Mouse (Mus musculus) gastrocnemius, adult 2 months (tissue): ENCODE results near the gene Fhod1. TPM values are rescaled to one million over a fixed set of nuclear protein-coding genes. Genes with fewer than 3 reads are reported as not detected.

Source experiments
- DNase-seq: peaks from one replicate; pipeline ENCODE4 v3.0.0; 2022
- H3K27ac ChIP-seq: fragments of 200-600 bp; 2 replicates; pipeline ENCODE4 v1.8.1; 2022; ENCODE audit warnings: mild to moderate bottlenecking
- H3K4me3 ChIP-seq: fragments of 200-600 bp; 2 replicates; pipeline ENCODE4 v1.8.1; 2022; ENCODE audit warnings: mild to moderate bottlenecking, moderate library complexity
- CTCF ChIP-seq: fragments of 200-600 bp; IDR thresholded peaks from 2 replicates; pipeline ENCODE4 v1.8.1; 2022; ENCODE audit warnings: antibody characterized with exemption, mild to moderate bottlenecking, moderate library complexity
- intact Hi-C: fragments of 180-260 bp; cut with DNase I; formaldehyde crosslinking; loops from one replicate; pipeline ENCODE4 v1.15.1; 2025
- microRNA-seq: library from miRNA; unstranded; fragments of <30 nt; microRNA quantifications from one replicate; pipeline ENCODE4 v1.2.0, GENCODE M21; 2021
- total RNA-seq, 2 experiments: library from RNA; stranded (reverse); gene quantifications; 2 replicates each; pipeline ENCODE4 v1.2.3; 2021

The Fhod1 gene
- total RNA-seq, 2 experiments from 2014 or later = 17.5 to 23.4 TPM

GRCm38 (mm10) chr8:105288231-105288630 is 59.5 kb downstream of the Fhod1 start:
- DNase-seq = peak; percentile 9
- Histone ChIP-seq H3K27ac (no peak overlapping the region), H3K4me3 (no peak overlapping the region)
- no peak for TF ChIP-seq CTCF
- intact Hi-C loops = no loop called here

- Histone ChIP-seq H3K27ac (no peak overlapping the region), H3K4me3 (no peak overlapping the region)
- no peak for DNase-seq
- no peak for TF ChIP-seq CTCF
- intact Hi-C loops = no loop called here
These were observed 60.8 kb downstream of the Fhod1 start for GRCm38 (mm10) chr8:105286907-105287306.

- Histone ChIP-seq H3K27ac (no peak overlapping the region), H3K4me3 (no peak overlapping the region)
- no peak for TF ChIP-seq CTCF
- DNase-seq = peak; percentile 22
- intact Hi-C loops = no loop called here
These were observed 62.2 kb downstream of the Fhod1 start for GRCm38 (mm10) chr8:105285514-105285913.

- peak; percentile 76 for TF ChIP-seq CTCF
- intact Hi-C loops = no loop called here
- peak; percentile 84 for DNase-seq
- Histone ChIP-seq H3K4me3 (peak overlapping the region; percentile 54), H3K27ac (no peak overlapping the region)
These were observed 64.7 kb downstream of the Fhod1 start for GRCm38 (mm10) chr8:105283074-105283473.

GRCm38 (mm10) chr8:105282239-105282638 is 65.5 kb downstream of the Fhod1 start:
- no peak overlapping the region for H3K4me3 ChIP-seq
- intact Hi-C loops = no loop called here

GRCm38 (mm10) chr8:105281821-105282220 is 65.9 kb downstream of the Fhod1 start:
- TF ChIP-seq CTCF = no peak
- intact Hi-C loops = no loop called here
- no peak overlapping the region for H3K27ac ChIP-seq
- no peak overlapping the region for H3K4me3 ChIP-seq
- DNase-seq = no peak

More at GRCm38 (mm10) chr8:105282239-105282638, 65.5 kb downstream of the Fhod1 start:
- no peak overlapping the region for H3K27ac ChIP-seq
- TF ChIP-seq CTCF = no peak
- DNase-seq = no peak

GRCm38 (mm10) chr8:105280567-105280966 is 67.2 kb downstream of the Fhod1 start:
- Histone ChIP-seq H3K4me3 (no peak overlapping the region), H3K27ac (no peak overlapping the region)
- TF ChIP-seq CTCF = no peak
- intact Hi-C loops = no loop called here
- DNase-seq = no peak

Small RNA genes lying within 50 kb of the gene (microRNA-seq; reads per million reads assigned to microRNA genes)
- not detected for gene Gm27320
- gene Mir328 = 931 reads per million, percentile 76 among the genes with 10 or more reads in this experiment

Other genes starting within 250 kb of the Fhod1 start
- not detected for gene Ces4a, start 216.2 kb downstream of the Fhod1 start, total RNA-seq
- gene Cbfb, start 177.3 kb downstream of the Fhod1 start, total RNA-seq = 10 to 100 TPM; 58.9 to 76.8 TPM
- 10 to 100 TPM; 28.1 to 33.1 TPM for gene D230025D16Rik, start 122.8 kb downstream of the Fhod1 start, total RNA-seq
- gene B3gnt9, start 92.8 kb downstream of the Fhod1 start, total RNA-seq = 1 to 10 TPM; 1.8 to 3.5 TPM
- 1 to 10 TPM; 2.4 to 2.9 TPM for gene Tradd, start 83.3 kb downstream of the Fhod1 start, total RNA-seq
- gene Fbxl8, start 83.3 kb downstream of the Fhod1 start, total RNA-seq = 1 to 10 TPM; 1.0 to 1.1 TPM
- 1 to 10 TPM; 6.1 to 8.4 TPM for gene Hsf4, start 78.2 kb downstream of the Fhod1 start, total RNA-seq
- 10 to 100 TPM; 27.9 to 32.4 TPM for gene Nol3, start 71.8 kb downstream of the Fhod1 start, total RNA-seq
- under 1 TPM; 0.33 to 0.98 TPM for gene 4931428F04Rik, start 58.1 kb downstream of the Fhod1 start, total RNA-seq
- gene Exoc3l, start 51.9 kb downstream of the Fhod1 start, total RNA-seq = 1 to 10 TPM in 1 of 2 experiments, under 1 TPM in 1; 0.84 to 2.3 TPM
- gene E2f4, start 50.3 kb downstream of the Fhod1 start, total RNA-seq = 10 to 100 TPM; 26.8 to 29.7 TPM
- gene Elmo3, start 42.4 kb downstream of the Fhod1 start, total RNA-seq = 1 to 10 TPM; 1.2 to 1.6 TPM
- gene Lrrc29, start 21.7 kb downstream of the Fhod1 start, total RNA-seq = 1 to 10 TPM in 1 of 2 experiments, under 1 TPM in 1; 0.99 to 1.3 TPM
- 10 to 100 TPM; 20.1 to 24.6 TPM for gene Tmem208, start 21.6 kb downstream of the Fhod1 start, total RNA-seq
- gene Slc9a5, start 890 bp upstream of the Fhod1 start, total RNA-seq = under 1 TPM; 0.45 to 0.92 TPM
- gene Plekhg4, start 25.3 kb upstream of the Fhod1 start, total RNA-seq = not detected
- gene Kctd19, start 65.5 kb upstream of the Fhod1 start, total RNA-seq = under 1 TPM in 1 of 2 experiments, not detected in 1; 0.23 TPM
- gene Lrrc36, start 65.6 kb upstream of the Fhod1 start, total RNA-seq = under 1 TPM; 0.64 to 0.73 TPM
- gene Tppp3, start 123.6 kb upstream of the Fhod1 start, total RNA-seq = 10 to 100 TPM; 52.8 to 53.4 TPM
- gene Zdhhc1, start 148.9 kb upstream of the Fhod1 start, total RNA-seq = 10 to 100 TPM in 1 of 2 experiments, 1 to 10 TPM in 1; 9.6 to 11.2 TPM
- not detected for gene Hsd11b2, start 170.8 kb upstream of the Fhod1 start, total RNA-seq
- gene Atp6v0d1, start 218.1 kb upstream of the Fhod1 start, total RNA-seq = 10 to 100 TPM; 40.3 to 41.6 TPM